Mouse (Mus musculus): Measurements from ENCODE around the gene Tomm22.
A peak's percentile ranks its signal among the peaks of the same experiment; 100 is the strongest.

Tomm22 gene

GRCm38 (mm10) chr15:79685141-79685641 is 14.5 kb downstream of the Tomm22 start:
- DNase-seq (ENCODE audit: low spot score in 2 of 2), result no peak

DNA sequence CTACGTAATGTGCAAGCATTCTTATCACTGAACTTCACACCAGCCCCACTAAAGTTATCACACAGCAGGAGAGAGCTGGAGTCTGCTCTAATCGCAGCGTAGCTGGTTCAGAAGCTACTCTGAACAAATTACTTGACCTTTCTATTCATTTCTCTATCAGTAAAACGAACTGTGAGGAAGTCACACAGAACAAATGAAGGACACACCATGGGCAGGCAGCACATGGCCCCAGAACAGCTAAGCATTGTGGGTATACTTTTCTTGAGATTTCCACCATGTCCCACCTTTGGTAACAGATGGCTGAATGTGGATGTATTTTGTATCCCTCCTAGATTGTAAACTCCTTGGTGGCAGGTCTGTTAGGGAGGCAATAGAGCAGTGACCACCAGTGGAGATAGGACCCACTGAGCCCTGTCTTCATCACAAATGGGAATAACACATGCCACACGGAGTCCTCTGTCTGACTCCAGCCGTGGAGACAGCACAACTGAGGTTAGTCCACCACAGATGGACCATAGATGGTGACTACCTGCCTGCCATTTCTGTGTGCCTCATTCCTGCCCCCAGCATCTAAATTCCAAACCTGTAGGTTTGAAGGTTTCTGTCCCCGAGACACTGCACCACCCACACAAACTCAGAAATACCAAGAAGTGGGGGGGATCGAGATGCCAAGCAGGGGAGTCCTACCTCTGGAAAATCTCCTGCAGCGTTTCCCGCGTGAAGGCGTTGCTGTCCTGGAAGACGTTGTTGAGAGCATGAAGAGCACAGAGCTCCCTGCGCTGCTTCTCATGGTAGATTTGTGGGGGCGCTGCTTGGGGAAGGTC is 15.6 kb downstream of the Tomm22 start:
- no peak for DNase-seq (ENCODE audit: low spot score in 2 of 2)

DNA sequence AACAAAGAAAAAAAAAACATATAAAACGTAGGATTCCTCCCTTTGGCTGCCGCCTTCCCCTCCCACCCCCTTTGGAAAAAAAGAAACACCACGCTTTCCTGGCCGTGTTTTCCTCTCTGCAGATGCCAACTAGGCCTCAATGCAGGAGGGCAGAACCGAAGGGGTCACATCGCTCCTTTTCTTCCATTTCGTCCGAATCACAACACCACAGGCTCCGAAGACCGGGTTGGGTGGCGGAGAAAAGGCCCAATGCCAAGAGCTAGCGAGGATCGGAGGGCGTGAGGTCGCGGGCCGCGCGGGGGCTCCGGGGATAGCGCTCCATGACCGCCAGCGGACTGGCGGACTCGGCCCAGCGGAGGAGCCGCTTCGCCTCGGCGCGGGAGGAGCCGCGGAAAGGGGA is 16.5 kb downstream of the Tomm22 start:
- peak in 1 of 2 experiments; percentile 36 for DNase-seq (ENCODE audit: low spot score in 2 of 2)

DNA sequence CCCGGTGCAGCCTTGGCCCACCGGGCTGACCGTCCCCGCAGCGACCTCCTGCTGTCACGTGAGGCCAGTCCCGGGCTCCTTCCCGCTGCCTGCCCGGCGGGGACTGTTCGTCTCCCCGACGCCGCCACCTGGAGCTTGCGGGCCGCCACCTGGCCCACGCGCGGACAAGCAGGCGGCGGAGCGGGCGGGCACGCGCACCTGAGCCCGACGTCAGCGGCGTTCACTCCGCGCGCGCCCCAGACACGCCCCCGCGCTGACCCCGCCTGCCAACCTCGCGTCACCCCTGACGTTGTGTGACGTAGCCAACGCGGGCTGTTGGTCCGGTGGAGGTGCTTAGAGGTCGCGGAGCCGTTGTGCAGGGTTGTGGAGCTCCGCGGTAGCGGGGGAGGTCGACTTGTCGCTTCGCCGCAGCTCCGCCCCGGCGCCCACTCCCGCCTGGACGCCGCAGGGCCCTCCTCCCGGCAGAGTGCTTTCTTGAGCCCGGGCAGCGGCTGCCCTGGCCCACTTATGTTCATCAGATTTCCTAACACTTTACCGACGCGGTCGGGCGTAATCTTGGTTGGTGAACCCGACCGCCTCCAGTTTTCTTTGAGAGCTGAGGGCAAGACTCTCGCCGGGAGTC is 17.1 kb downstream of the Tomm22 start, which contains the start of gene Josd1:
Gene Josd1, minus strand, starts transcription at position 274 of the 622 bp plus-strand sequence.
- peak; percentile 88 to 95 for DNase-seq (ENCODE audit: low spot score in 2 of 2)

DNA sequence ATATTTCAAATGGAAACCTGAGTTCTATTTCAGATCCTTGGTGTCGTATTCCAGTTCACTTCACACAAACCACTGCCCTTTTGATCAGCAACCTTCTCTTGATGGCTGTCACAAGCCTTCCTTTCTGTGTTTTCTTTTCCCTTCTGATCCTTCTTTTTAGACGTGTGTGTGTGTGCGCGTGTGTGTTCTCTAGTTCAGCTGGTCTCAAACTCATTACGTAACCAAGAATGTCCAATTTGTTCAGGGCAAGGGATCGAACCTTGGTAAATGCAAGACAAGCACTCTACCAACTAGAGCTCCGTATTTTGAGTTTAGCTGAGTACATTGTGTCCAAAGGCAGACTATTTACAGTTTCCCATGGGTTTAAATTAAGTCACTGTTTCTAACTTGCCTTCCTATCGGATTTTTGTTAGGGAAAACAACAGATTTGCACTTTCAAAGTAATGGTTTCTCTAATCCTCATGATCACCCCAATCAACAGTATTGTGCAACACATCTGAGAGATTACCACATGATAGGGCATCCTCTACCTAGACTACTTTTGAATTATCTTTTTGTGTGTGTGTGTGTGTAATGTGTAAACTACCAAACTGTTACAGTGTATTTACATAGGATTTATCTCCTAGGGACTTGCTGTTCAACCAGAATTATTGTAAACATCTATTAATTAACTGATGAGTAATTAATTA is 17.8 kb downstream of the Tomm22 start:
- no peak for DNase-seq (ENCODE audit: low spot score in 2 of 2)

DNA sequence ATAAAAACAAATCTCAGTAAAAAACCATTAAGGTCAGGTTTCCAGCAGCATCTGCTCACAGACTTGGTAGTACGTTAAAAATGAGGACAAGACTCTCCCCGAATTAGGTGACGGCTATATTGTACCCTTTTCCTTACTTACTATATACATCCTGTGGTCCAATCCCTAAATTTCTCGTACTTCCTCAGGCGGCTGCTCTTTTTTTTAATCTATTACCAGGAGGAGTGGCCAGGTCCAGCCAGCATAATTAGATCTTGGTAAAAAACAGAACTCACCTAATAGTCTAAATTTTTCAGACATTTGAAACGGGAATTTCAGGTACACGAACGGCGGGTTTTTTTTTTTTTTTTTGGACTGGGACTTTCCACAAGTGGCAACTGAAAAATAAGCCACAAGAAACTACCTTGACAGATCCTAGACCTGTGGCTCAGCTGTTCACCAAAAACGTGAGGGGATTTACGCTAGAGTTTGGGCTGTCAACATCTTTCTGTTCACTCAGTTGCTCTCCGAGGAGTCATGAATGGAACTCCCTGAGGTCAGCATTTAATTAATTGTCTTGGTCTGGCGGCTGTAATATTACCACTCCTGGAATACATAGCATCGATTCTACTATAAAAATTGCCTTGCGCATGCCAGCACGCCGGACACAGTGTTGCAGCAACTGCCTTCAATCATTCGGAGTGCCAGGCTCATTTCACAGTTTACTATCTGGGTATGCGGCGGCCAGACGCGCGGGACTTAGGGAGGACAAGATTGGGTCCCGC is 19.2 kb downstream of the Tomm22 start:
- no peak for DNase-seq (ENCODE audit: low spot score in 2 of 2)

- peak; percentile 96 to 99 for DNase-seq (ENCODE audit: low spot score in 2 of 2)
Observed at GRCm38 (mm10) chr15:79690426-79691022, 19.9 kb downstream of the Tomm22 start, which contains the start of gene Gtpbp1. Gene Gtpbp1, plus strand, starts transcription at chr15:79690845.

DNA sequence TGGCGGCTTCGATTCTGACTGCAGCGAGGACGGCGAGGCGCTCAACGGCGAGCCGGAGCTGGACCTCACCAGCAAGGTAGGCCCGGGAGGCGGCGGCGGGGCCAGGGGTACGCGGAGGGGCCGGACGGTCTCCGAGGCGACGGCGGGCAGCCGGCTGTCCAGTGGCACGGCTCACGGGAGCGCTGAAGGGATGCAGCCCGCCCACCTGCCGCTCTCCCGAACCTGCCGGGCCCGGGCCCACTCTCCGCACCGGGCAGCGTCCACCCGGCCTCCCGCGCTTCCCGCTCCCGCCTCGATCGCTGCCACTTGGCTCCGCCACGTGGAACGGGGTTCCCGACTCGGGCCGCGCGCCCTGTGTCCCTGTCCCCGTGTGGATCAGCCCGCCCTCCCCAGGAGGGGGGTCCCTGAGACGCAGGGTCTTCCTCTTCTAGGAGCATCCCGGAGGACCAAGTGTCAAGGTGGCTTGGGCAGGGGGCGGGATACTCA is 20.4 kb downstream of the Tomm22 start:
- peak; percentile 28 to 44 for DNase-seq (ENCODE audit: low spot score in 2 of 2)

GRCm38 (mm10) chr15:79692334-79692733 is 21.7 kb downstream of the Tomm22 start:
- no peak for DNase-seq (ENCODE audit: low spot score in 2 of 2)

GRCm38 (mm10) chr15:79693740-79694139 is 23.1 kb downstream of the Tomm22 start:
- DNase-seq (ENCODE audit: low spot score in 2 of 2), result no peak

DNA sequence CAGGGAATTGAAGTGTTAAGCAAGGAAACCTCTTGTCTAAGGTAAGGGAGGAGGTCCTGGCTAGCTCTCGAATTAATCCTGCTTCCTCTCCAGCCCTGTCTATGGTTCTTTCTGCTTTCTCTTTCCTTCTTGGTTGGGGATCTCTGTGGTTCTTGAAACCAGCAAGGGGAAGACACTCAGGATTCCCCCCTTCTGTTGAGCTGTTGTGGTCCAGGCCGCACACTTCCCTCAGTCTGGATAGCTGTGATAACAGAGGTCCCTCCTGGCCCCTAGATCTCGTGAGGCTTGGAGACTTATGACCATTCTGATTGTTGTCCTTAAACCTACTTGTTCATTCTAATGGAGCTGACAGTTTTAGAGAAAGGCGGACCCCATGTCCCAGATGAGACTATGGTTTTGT is 23.9 kb downstream of the Tomm22 start:
- DNase-seq (ENCODE audit: low spot score in 2 of 2), result no peak

DNA sequence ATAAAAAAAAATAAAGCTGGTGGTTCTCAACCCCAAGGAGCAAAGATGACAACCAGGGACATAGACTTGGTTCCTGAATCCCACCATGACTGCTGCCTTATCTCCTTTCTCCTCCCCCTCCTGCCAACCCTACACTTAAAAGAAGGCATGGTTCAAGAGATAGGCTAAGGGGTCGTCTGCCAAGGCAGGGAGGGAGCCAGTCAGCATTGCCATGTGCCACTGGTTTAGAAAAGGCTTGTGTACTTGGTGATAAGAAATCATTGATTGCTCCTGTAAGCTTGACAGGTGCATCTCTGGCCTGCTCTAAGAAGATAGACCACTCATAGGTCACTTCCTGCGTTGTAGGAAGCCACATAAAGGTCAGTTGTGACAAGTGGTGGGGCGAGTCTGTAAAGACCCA is 24.9 kb downstream of the Tomm22 start:
- no peak for DNase-seq (ENCODE audit: low spot score in 2 of 2)

DNA sequence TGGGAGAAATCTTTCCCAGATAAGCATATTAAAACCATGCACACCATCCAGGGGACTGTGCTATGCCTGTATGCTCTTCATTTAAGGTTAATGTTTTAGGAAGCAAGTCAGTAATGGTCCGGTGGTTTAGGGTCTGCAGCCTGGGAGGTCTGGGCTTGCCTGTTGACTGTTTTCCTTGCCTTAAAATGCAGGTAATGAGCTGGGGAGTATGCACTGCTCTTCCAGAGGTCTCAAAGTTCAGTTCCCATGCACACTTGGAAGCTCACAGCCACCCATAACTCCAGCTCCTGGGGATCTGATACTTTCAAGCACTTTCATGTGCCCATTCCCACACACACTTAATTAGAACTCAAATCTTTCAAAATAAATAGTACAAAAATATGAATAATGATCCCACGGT is 25.8 kb downstream of the Tomm22 start:
- no peak for DNase-seq (ENCODE audit: low spot score in 2 of 2)

DNA sequence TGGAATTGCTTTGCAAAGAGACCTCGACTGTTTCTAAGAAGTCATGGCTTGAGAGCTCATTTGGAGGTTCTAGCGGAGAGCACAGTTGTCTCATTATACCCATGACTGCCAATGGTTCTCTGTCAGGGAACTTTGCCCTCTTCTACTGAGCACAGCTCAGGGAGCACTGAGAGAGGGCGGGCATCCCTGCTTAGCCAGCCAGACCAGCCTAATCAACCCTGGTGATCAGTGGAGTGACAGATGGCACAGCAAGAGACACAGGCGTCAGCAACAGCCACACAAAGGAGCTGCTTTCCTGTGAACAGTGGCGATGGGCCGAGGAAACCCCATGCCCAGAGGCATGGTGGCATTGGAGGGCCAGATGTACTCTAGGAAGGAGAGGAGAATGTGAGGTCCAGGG is 26.4 kb downstream of the Tomm22 start:
- DNase-seq (ENCODE audit: low spot score in 2 of 2), result no peak

DNA sequence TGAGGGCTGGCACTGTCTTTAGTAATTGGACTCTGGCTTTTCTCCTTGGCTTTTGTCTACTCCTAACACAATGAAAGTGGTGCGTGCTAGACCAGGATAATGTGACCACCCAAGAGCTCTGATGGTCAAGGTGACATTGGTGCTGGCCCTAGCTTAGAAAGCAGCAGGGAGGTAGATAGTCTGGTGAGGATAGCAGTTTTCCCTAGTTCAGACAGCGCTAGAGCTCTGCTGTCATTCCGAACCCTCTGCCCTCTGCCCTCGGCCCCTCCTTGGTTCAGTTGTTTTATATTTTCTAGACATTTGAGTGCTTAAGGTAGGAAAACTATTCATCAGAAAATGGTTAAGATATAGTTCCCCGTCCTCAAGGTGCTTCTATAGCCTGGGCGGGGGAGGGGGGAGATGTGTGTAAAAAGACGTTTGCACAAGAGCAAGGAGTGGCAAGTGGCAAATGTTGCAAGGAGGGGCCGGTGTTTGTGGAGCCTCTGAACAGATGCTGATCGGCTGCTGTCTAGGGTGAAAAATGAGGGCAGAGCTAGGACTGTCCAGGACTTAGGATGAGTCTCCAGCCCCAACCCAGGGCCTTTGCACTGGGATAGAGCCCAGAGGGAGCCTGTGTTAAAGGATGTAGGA is 27.0 kb downstream of the Tomm22 start:
- no peak for DNase-seq (ENCODE audit: low spot score in 2 of 2)

- no peak for DNase-seq (ENCODE audit: low spot score in 2 of 2)
Observed at GRCm38 (mm10) chr15:79706603-79707214, 36.0 kb downstream of the Tomm22 start.

GRCm38 (mm10) chr15:79708229-79708822 is 37.7 kb downstream of the Tomm22 start:
- DNase-seq (ENCODE audit: low spot score in 2 of 2), result no peak

- DNase-seq (ENCODE audit: low spot score in 2 of 2), result no peak
Observed at GRCm38 (mm10) chr15:79715646-79716045, 45.0 kb downstream of the Tomm22 start.

DNA sequence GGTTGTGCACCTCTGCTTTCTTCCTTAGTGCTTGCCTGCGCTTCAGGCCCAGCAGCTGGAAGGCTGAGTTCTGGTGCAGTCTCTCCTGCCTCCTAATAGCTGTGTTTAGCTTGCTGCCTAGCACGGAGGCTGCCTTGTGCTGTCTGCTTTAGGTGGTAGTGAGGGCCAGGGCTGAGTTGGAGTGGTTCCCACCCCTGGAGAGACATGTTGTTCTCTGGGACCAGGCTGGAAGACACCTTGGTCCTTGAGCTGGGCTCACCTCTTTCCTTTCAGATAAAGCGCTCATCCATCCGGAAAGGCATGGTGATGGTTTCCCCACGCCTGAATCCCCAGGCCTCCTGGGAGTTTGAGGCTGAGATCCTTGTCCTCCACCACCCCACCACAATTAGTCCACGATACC is 46.0 kb downstream of the Tomm22 start:
- DNase-seq (ENCODE audit: low spot score in 2 of 2), result no peak

- no peak for DNase-seq (ENCODE audit: low spot score in 2 of 2)
Observed at GRCm38 (mm10) chr15:79720267-79720666, 49.6 kb downstream of the Tomm22 start.

Measured in frontal cortex, postnatal 14 days (tissue).